Mouse (Mus musculus) naive thymus-derived CD4-positive, alpha-beta T cell, adult 5 months (primary cell): ENCODE results near the gene Hmgb3. TPM values are rescaled to one million over a fixed set of nuclear protein-coding genes. Genes with fewer than 3 reads are reported as not detected.

Source experiments
- polyA plus RNA-seq: library from polyadenylated mRNA; unstranded; fragments of 100-300 nt; shearing (Covaris generic); gene quantifications from one replicate; pipeline ENCODE4 v1.2.1, GENCODE M21; 2017

The Hmgb3 gene
- 18.8 TPM for polyA plus RNA-seq

DNA sequence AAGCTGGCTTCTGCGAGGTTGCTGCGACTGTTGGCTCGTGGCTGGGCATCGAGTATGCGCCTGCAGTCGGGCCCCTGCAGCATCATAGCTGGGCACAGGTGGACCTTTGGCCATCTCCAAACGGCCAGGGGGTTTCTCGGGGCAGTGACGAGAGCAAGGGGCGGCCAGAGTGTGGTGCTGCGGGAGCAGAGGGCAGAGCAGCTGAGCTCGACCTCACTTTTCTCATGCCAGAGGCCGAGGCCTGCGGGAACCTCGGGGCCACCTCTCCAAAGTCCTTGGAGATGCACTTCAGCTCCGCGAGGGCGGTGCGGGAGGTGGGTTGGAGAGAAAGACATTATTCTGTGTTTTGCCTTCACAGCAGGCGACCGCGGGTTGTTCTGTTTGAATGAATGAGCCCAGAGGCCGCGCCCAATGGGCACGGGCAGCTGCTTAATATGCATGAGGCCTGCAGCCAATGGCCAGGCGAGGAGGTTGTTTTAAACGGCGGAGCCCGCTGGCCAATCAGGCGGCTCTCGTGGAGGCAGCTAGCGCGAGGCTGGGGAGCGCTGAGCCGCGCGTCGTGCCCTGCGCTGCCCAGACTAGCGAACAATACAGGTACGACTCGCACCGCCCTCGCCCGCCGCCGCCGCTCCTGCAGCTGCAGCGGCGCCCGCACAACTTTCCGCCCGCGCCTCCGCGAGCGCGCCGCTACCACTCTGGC, at the start of gene Hmgb3:
Hmgb3 (plus strand) TSS at position 504 of the 700 bp plus-strand sequence.

Other genes starting within 250 kb of the Hmgb3 start
- gene Mtmr1, start 191.2 kb upstream of the Hmgb3 start, polyA plus RNA-seq, result 50.3 TPM
- gene Cd99l2, start 63.1 kb upstream of the Hmgb3 start, polyA plus RNA-seq, result 6.5 TPM
- gene Gpr50, start 107.7 kb downstream of the Hmgb3 start, polyA plus RNA-seq, result not detected